Mouse (Mus musculus) brain, embryonic 14.5 days (tissue): ENCODE measurements around the gene Arhgap9. TPM values are rescaled to one million over a fixed set of nuclear protein-coding genes. Genes with fewer than 3 reads are reported as not detected.

Experiments
- DNase-seq: peaks from one replicate; pipeline ENCODE4 v3.0.0-alpha.2; 2011; ENCODE audit warnings: low read depth
- CTCF ChIP-seq: fragments of 200-500 bp; IDR thresholded peaks from 2 replicates; pipeline ENCODE4 v1.5.1; 2012; ENCODE audit warnings: inconsistent platforms, mild to moderate bottlenecking, moderate library complexity, borderline replicate concordance; ENCODE audit not compliant: insufficient read depth, insufficient read length; ENCODE audit errors: extremely low read depth
- POLR2A ChIP-seq: fragments of 200-500 bp; IDR thresholded peaks from 2 replicates; pipeline ENCODE4 v1.6.1; 2012; ENCODE audit warnings: mild to moderate bottlenecking, inconsistent platforms, borderline replicate concordance; ENCODE audit not compliant: poor library complexity, insufficient read depth, insufficient read length, severe bottlenecking; ENCODE audit errors: extremely low read depth
- polyA plus RNA-seq: library from polyadenylated mRNA; depleted of rRNA; stranded (reverse); fragments of >200 nt; gene quantifications from 2 replicates; pipeline ENCODE4 v1.2.3, GENCODE M21; 2012

Gene Arhgap9
- polyA plus RNA-seq, 1 experiment, result 0.49 TPM

DNA sequence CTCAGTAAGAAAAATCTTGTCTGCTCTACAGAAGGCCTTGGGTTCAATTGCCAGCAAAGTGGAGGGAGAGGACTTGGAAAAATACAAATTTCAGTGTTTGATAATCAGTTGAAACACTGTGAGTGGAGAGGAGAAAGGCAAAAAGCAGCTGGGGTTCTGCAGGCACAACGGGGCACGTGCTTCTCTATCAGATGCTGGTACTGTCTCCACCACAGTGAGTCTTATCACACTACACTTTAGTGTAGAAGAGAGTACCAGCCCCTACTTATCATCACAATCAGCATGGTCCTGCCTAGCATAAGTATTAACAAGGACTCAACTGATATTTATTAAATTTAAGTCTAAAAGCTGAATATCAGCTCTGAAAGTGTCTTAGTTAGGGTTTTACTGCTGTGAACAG is 4.5 kb upstream of the Arhgap9 start:
- no peak for DNase-seq
- no peak for TF ChIP-seq POLR2A
- no peak for TF ChIP-seq CTCF

DNA sequence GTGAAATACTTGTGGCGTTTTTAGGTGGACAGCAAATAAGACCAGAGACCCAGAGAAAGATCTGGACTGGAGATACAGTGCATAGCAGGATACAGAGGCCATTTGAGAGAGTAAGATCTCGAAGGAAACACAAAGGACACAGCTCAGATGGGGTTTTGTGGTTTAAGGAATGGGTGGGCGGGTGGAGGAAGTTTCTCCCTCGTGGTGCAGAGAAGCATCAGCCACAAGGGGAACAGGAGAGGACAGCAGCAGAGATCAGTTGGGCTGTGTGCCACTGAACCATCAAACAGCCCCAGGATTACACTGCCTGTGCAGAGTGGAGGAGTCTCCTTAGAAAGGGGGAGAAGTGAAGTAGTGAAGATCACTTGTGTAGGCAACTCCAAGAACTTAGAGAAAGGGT is 3.8 kb upstream of the Arhgap9 start:
- TF ChIP-seq CTCF (no peak), POLR2A (no peak)
- DNase-seq, result no peak

- no peak for DNase-seq
- TF ChIP-seq POLR2A (no peak), CTCF (no peak)
Observed at GRCm38 (mm10) chr10:127319969-127320368, 1.8 kb upstream of the Arhgap9 start.

- no peak for DNase-seq
- TF ChIP-seq CTCF, result no peak
- TF ChIP-seq POLR2A, result no peak
Observed at GRCm38 (mm10) chr10:127322178-127322577, 414 bp downstream of the Arhgap9 start.

- no peak for DNase-seq
- TF ChIP-seq POLR2A, result no peak
- no peak for TF ChIP-seq CTCF
Observed at GRCm38 (mm10) chr10:127322669-127323068, 905 bp downstream of the Arhgap9 start.

- TF ChIP-seq CTCF, result no peak
- TF ChIP-seq POLR2A, result no peak
- no peak for DNase-seq
Observed at GRCm38 (mm10) chr10:127323131-127323855, 1.5 kb downstream of the Arhgap9 start.

GRCm38 (mm10) chr10:127324495-127324894 is 2.7 kb downstream of the Arhgap9 start:
- peak; percentile 45 for DNase-seq
- TF ChIP-seq POLR2A, result no peak
- TF ChIP-seq CTCF, result peak; percentile 51; the same call in 1 of the 2 replicates

GRCm38 (mm10) chr10:127325454-127326016 is 3.8 kb downstream of the Arhgap9 start:
- TF ChIP-seq POLR2A (no peak), CTCF (no peak)

DNA sequence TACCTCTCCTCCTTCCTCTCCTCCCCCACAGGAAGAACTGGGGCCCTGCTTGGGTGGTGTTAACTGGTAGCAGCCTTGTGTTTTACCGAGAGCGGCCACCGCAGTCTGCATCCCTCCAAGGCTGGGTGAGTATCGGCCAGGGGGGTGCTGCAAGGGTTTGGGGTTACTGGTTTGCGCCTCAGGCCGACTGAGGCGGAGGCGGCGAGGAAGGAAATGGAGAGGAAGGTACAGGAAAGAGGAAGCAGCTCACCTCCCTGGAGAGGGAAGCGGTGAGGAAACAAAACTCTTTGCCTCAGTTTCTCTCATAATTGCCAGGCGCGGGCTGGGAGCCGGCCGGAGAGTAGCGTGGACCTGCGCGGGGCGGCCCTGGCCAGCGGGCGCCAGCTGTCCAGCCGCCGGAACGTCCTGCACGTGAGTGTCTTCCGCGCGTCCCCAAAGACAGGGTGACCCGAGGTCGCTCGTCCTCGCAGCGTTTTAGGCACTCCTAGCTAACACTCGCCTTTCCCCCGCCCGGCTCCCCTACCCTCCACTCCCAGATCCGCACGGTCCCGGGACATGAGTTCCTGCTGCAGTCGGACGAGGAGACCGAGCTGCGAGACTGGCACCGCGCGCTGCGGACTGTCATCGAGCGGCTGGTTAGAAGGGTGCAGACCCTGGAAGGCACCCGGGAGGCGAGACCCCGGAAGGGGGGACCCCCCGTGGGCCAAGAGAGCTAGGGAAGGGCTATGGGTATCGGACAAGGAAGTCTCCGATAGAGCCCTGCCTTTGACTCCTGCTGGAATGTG is 4.4 kb downstream of the Arhgap9 start:
- DNase-seq, result peak; percentile 15
- TF ChIP-seq CTCF (no peak), POLR2A (no peak)

More at GRCm38 (mm10) chr10:127325454-127326016, 3.8 kb downstream of the Arhgap9 start:
- DNase-seq, result no peak

DNA sequence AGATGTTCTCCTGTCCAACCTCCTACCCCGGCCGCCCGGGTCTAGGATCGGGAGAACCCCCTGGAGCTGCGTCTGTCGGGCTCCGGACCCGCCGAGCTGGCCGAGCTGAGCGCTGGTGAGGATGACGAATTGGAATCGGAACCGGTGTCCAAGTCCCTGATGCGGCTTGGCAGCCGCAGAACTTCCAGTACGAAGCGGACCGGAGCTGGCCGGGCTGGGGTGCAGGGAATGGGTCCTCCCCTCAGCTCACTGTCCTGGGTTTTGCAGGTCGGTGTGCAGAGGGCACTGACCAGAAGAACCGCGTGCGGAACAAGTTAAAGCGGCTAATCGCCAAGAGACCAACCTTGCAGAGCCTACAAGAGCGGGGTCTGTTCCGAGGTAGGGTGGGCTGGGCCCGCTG is 5.1 kb downstream of the Arhgap9 start:
- no peak for DNase-seq
- TF ChIP-seq POLR2A, result no peak
- TF ChIP-seq CTCF, result no peak

DNA sequence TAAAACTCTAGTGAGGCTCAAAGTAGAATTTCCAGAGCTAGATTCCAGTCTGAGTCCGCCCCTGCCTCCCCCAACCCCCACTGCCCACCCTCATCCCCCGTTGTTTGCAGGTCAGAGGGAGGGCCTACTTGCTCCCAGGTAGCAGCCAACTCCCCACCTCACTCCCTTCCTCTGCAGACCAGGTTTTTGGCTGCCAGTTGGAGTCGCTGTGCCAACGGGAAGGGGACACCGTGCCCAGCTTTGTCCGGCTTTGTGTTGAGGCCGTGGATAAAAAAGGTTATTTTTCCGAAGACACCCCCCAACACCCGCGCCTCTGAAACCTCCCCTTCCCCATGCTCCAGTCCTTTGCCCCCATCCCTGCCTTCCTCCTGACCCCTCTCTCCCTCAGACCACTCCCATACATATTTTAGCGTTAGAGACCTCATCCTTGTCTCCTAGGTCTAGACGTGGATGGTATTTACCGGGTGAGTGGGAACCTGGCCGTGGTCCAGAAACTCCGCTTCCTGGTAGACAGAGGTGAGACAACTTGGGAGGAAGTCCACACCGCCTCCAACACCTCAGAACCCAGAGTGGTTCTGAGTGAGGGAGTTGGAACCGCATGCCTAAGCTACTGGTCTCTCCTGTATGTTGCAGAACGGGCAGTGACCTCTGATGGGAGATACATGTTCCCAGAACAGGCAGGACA is 5.8 kb downstream of the Arhgap9 start:
- TF ChIP-seq CTCF, result no peak
- TF ChIP-seq POLR2A, result no peak
- no peak for DNase-seq
